Mouse (Mus musculus) brain, embryonic 14.5 days (tissue): ENCODE measurements at regions not wholly inside any gene's neighbourhood (a gene's known extent, or its start where the extent isn't known, plus 50 kb on each side); places are given as distances from the start of the nearest gene placed in this dataset.

Experiments
- CTCF ChIP-seq: fragments of 200-500 bp; IDR thresholded peaks from 2 replicates; pipeline ENCODE4 v1.5.1; 2012; ENCODE audit warnings: inconsistent platforms, mild to moderate bottlenecking, moderate library complexity, borderline replicate concordance; ENCODE audit not compliant: insufficient read depth, insufficient read length; ENCODE audit errors: extremely low read depth
- POLR2A ChIP-seq: fragments of 200-500 bp; IDR thresholded peaks from 2 replicates; pipeline ENCODE4 v1.6.1; 2012; ENCODE audit warnings: mild to moderate bottlenecking, inconsistent platforms, borderline replicate concordance; ENCODE audit not compliant: poor library complexity, insufficient read depth, insufficient read length, severe bottlenecking; ENCODE audit errors: extremely low read depth

- no peak for TF ChIP-seq CTCF
- TF ChIP-seq POLR2A: no peak
These were observed 593.8 kb downstream of the Tmem114 start for GRCm38 (mm10) chr16:7831142-7831541.
